Mouse (Mus musculus): ENCODE results near the gene Mum1. TPM values are rescaled to one million over a fixed set of nuclear protein-coding genes. Genes with fewer than 3 reads are reported as not detected.
A peak's percentile ranks its signal among the peaks of the same experiment; 100 is the strongest.

Gene Mum1
- polyA plus RNA-seq, 1 experiment from 2014 or later: 26.1 TPM

DNA sequence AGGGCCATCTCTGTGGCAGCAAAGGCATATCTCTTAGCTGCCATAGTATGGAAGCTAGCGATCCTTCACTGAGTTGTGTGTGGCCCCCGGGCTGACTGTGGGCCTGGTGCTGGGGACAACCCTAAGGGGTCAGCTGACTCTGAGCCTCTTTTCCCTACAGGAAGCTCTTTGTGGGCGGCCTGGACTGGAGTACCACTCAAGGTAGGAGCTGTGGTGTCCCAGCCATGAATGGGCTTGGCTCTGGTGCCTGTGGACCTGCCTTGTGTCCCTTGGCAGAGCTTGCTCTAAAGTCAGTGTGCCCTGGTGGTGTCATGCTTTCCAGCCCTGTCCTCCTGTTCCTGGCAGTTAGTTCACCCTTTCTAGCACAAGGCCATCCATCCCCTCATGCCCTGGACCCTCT is 47.6 kb downstream of the Mum1 start:
- DNase-seq (no peak), ATAC-seq (ENCODE audit: low read depth) (no peak)
- no peaks in the 10 kb centered on the region for H3K27me3 ChIP-seq
- WGBS (ENCODE audit: insufficient replicate concordance): 79% methylated on average over 3 of the region's 3 CpGs
- H3K4me2 ChIP-seq: no peak overlapping the region
- H3K9ac ChIP-seq: 0 out of 2 replicates have a peak overlapping the region, but pooled peaks have one; percentile 52
- H3K27ac ChIP-seq: peak overlapping the region; percentile 96
- no peak overlapping the region for H3K4me3 ChIP-seq (replicated peaks)
- peaks cover 66% of the 10 kb centered on the region for H3K4me1 ChIP-seq (replicated peaks)
- H3K36me3 ChIP-seq: peaks cover 89% of the 10 kb centered on the region
- H3K9me3 ChIP-seq (replicated peaks): no peaks in the 10 kb centered on the region

GRCm38 (mm10) chr10:80276238-80276637 is 50.0 kb downstream of the Mum1 start:
- Histone ChIP-seq H3K27ac (no peak overlapping the region), H3K36me3 (peaks cover 94% of the 10 kb centered on the region), H3K27me3 (no peaks in the 10 kb centered on the region), H3K9ac (no peak overlapping the region), H3K4me3 (replicated peaks) (no peak overlapping the region), H3K4me2 (no peak overlapping the region), H3K9me3 (replicated peaks) (no peaks in the 10 kb centered on the region), H3K4me1 (replicated peaks) (peaks cover 47% of the 10 kb centered on the region)
- WGBS (ENCODE audit: insufficient replicate concordance): 78% methylated on average over 5 of the region's 5 CpGs
- no peak for ATAC-seq (ENCODE audit: low read depth)
- no peak for DNase-seq

- peaks cover 100% of the 10 kb centered on the region for H3K36me3 ChIP-seq
- DNase-seq (no peak), ATAC-seq (ENCODE audit: low read depth) (no peak)
- no peak overlapping the region for H3K4me3 ChIP-seq (replicated peaks)
- H3K27ac ChIP-seq: no peak overlapping the region
- H3K9me3 ChIP-seq (replicated peaks): no peaks in the 10 kb centered on the region
- H3K4me1 ChIP-seq (replicated peaks): peaks cover 32% of the 10 kb centered on the region
- 92% methylated on average over 9 of the region's 9 CpGs for WGBS (ENCODE audit: insufficient replicate concordance)
- no peaks in the 10 kb centered on the region for H3K27me3 ChIP-seq
- H3K4me2 ChIP-seq: no peak overlapping the region
- no peak overlapping the region for H3K9ac ChIP-seq
These were observed 52.2 kb downstream of the Mum1 start for GRCm38 (mm10) chr10:80278390-80278789.

- 92% methylated on average over 12 of the region's 12 CpGs for WGBS (ENCODE audit: insufficient replicate concordance)
- H3K4me3 ChIP-seq (replicated peaks): no peak overlapping the region
- H3K4me2 ChIP-seq: no peak overlapping the region
- no peak for DNase-seq
- H3K9me3 ChIP-seq (replicated peaks): no peaks in the 10 kb centered on the region
- no peak overlapping the region for H3K9ac ChIP-seq
- H3K4me1 ChIP-seq (replicated peaks): peaks cover 23% of the 10 kb centered on the region
- H3K27ac ChIP-seq: no peak overlapping the region
- peaks cover 100% of the 10 kb centered on the region for H3K36me3 ChIP-seq
- ATAC-seq (ENCODE audit: low read depth): no peak
- no peaks in the 10 kb centered on the region for H3K27me3 ChIP-seq
These were observed 53.0 kb downstream of the Mum1 start for GRCm38 (mm10) chr10:80279273-80279672.

DNA sequence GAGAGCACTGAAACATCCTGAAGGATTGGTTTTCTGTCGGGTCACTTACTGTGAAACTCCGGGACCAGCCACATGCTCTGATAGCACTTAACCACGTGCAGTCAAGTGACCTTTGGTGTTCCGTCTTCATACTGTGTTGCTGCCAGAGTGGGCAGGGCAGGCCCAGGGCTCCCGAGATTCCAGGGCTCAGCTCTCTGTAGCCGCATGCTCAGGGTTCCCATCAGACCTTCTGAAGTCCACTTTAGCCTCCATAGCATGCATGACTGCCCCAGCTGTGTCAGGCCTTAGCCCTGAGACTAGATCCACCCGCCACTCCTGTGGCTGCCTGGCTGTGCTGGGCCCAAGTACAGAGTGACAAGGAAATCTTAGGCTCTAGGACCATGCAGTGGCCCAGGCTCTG is 55.1 kb downstream of the Mum1 start:
- H3K4me2 ChIP-seq: no peak overlapping the region
- no peak for DNase-seq
- H3K9ac ChIP-seq: no peak overlapping the region
- no peak overlapping the region for H3K4me3 ChIP-seq (replicated peaks)
- no peak overlapping the region for H3K27ac ChIP-seq
- H3K27me3 ChIP-seq: no peaks in the 10 kb centered on the region
- no peaks in the 10 kb centered on the region for H3K9me3 ChIP-seq (replicated peaks)
- H3K4me1 ChIP-seq (replicated peaks): peaks cover 11% of the 10 kb centered on the region
- 76% methylated on average over 7 of the region's 7 CpGs for WGBS (ENCODE audit: insufficient replicate concordance)
- H3K36me3 ChIP-seq: peaks cover 99% of the 10 kb centered on the region
- ATAC-seq (ENCODE audit: low read depth): no peak

- Histone ChIP-seq H3K4me1 (replicated peaks) (peaks cover 11% of the 10 kb centered on the region), H3K27ac (no peak overlapping the region), H3K36me3 (peaks cover 99% of the 10 kb centered on the region), H3K4me3 (replicated peaks) (no peak overlapping the region), H3K27me3 (no peaks in the 10 kb centered on the region), H3K9ac (no peak overlapping the region), H3K4me2 (no peak overlapping the region), H3K9me3 (replicated peaks) (no peaks in the 10 kb centered on the region)
- 87% methylated on average over 8 of the region's 8 CpGs for WGBS (ENCODE audit: insufficient replicate concordance)
- DNase-seq (no peak), ATAC-seq (ENCODE audit: low read depth) (no peak)
These were observed 55.7 kb downstream of the Mum1 start for GRCm38 (mm10) chr10:80281921-80282371.

GRCm38 (mm10) chr10:80282481-80283441 is 56.5 kb downstream of the Mum1 start:
- Histone ChIP-seq H3K36me3 (peaks cover 99% of the 10 kb centered on the region), H3K4me1 (replicated peaks) (peaks cover 11% of the 10 kb centered on the region), H3K4me2 (no peak overlapping the region), H3K27ac (no peak overlapping the region), H3K9ac (no peak overlapping the region), H3K4me3 (replicated peaks) (no peak overlapping the region), H3K9me3 (replicated peaks) (no peaks in the 10 kb centered on the region), H3K27me3 (no peaks in the 10 kb centered on the region)
- DNase-seq (no peak), ATAC-seq (ENCODE audit: low read depth) (no peak)
- WGBS (ENCODE audit: insufficient replicate concordance): 82% methylated on average over 20 of the region's 20 CpGs

DNA sequence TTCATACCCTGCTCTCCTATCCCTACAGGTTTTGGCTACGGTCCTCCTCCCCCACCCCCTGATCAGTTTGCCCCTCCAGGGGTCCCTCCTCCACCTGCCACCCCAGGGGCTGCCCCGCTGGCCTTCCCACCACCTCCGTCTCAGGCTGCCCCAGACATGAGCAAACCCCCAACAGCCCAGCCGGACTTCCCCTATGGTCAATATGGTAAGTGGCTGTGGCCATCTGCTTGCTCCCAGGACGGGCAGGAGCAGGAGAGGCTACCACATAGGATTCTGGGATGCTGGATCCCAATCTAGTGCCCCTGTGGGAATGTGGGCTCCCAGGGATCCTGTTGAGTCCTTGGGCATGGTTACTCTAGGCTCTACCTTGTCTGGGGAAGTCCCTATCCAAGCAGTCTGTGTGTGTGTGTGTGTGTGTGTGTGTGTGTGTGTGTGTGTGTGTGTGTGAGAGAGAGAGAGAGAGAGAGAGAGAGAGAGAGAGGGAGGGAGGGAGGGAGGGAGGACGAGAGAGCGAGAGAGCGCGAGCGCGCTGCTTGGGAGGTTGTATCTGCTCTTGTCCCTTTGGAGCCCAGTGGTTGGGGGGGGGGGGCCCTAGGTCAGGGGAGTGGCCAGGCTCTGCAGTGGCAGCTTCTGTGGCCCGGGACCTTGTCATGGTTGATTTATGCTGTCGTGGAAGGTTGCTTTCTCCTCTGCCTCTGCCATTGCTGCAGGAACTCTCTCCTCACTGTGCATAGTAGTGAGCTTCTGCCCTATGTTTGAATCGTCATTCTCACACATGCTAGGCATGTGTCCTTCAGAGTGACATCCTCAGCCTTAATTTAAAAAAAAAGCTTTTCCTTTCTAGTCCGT is 59.2 kb downstream of the Mum1 start:
- Histone ChIP-seq H3K9me3 (replicated peaks) (no peaks in the 10 kb centered on the region), H3K9ac (no peak overlapping the region), H3K36me3 (peaks cover 88% of the 10 kb centered on the region), H3K27me3 (no peaks in the 10 kb centered on the region), H3K4me3 (replicated peaks) (no peak overlapping the region), H3K4me1 (replicated peaks) (peaks cover 14% of the 10 kb centered on the region), H3K27ac (no peak overlapping the region), H3K4me2 (no peak overlapping the region)
- ATAC-seq (ENCODE audit: low read depth) (no peak), DNase-seq (no peak)
- WGBS (ENCODE audit: insufficient replicate concordance): 84% methylated on average over 15 of the region's 15 CpGs

GRCm38 (mm10) chr10:80288097-80288496 is 61.9 kb downstream of the Mum1 start:
- H3K36me3 ChIP-seq: peaks cover 64% of the 10 kb centered on the region

DNA sequence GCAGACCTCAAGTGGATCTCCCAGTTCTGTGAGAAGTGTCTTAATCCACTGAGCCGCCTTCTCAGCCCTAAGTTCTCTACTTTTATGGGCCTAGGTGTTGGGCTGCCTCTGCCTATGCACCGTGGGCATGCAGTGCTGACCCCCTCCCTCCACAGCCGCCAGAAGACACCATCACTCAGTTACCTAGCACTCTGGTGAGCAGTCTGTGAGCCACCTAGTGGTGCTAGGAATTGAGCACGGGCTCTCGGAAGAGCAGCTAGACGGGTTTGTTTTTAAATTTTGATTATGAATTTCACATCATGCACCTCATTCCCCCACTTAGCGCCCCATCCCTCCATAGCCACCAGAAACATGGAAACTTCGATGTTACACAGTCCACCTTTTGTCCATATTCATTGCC is 62.4 kb downstream of the Mum1 start:
- Histone ChIP-seq H3K9ac (no peak overlapping the region), H3K4me3 (replicated peaks) (no peak overlapping the region), H3K27me3 (no peaks in the 10 kb centered on the region), H3K4me1 (replicated peaks) (peaks cover 18% of the 10 kb centered on the region), H3K36me3 (peaks cover 64% of the 10 kb centered on the region), H3K27ac (no peak overlapping the region), H3K4me2 (no peak overlapping the region), H3K9me3 (replicated peaks) (no peaks in the 10 kb centered on the region)
- WGBS (ENCODE audit: insufficient replicate concordance): 71% methylated on average over 8 of the region's 8 CpGs
- no peak for ATAC-seq (ENCODE audit: low read depth)
- no peak for DNase-seq

More at GRCm38 (mm10) chr10:80288097-80288496, 61.9 kb downstream of the Mum1 start:
- no peaks in the 10 kb centered on the region for H3K9me3 ChIP-seq (replicated peaks)
- 90% methylated on average over 12 of the region's 12 CpGs for WGBS (ENCODE audit: insufficient replicate concordance)
- no peak overlapping the region for H3K4me2 ChIP-seq
- no peak for ATAC-seq (ENCODE audit: low read depth)
- H3K27ac ChIP-seq: no peak overlapping the region
- no peaks in the 10 kb centered on the region for H3K27me3 ChIP-seq
- no peak for DNase-seq
- no peak overlapping the region for H3K9ac ChIP-seq
- H3K4me1 ChIP-seq (replicated peaks): peaks cover 12% of the 10 kb centered on the region
- no peak overlapping the region for H3K4me3 ChIP-seq (replicated peaks)
